Mouse (Mus musculus): ENCODE measurements around the gene Tmem221. TPM values are rescaled to one million over a fixed set of nuclear protein-coding genes. Genes with fewer than 3 reads are reported as not detected.

Tmem221 gene
- polyA plus RNA-seq, 1 experiment: 1.3 TPM

DNA sequence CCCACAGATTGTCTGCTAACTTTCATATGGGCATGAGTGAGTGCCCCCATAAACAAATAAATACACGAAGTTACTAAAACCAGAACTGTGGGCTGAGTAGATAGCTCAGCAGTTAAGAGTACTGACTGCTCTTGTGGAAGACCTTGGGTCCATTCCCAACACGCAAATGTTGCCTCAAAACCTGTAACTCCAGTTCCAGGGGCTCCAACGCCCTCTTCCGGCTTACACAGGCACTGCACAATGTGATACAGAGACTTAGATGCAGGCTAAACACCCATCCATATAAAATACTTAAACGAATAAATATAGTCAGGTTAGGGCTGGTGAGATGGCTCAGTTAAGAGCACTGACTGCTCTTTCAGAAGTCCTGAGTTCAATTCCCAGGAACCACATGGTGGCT lies 43.6 kb downstream of the Tmem221 start:
- Histone ChIP-seq H3K9me3 (no peaks in the 10 kb centered on the region), H3K36me3 (replicated peaks; ENCODE audit: low read length) (no peaks in the 10 kb centered on the region), H3K27me3 (replicated peaks) (peaks cover 25% of the 10 kb centered on the region), H3K4me3 (replicated peaks) (no peak overlapping the region), H3K4me1 (peaks cover 34% of the 10 kb centered on the region)
- TF ChIP-seq FLI1 (IDR thresholded peaks at IDR 0.05; ENCODE audit: low read length) (no peak), GATA1 (IDR thresholded peaks at IDR 0.05; ENCODE audit: borderline replicate concordance, low read length) (no peak)

DNA sequence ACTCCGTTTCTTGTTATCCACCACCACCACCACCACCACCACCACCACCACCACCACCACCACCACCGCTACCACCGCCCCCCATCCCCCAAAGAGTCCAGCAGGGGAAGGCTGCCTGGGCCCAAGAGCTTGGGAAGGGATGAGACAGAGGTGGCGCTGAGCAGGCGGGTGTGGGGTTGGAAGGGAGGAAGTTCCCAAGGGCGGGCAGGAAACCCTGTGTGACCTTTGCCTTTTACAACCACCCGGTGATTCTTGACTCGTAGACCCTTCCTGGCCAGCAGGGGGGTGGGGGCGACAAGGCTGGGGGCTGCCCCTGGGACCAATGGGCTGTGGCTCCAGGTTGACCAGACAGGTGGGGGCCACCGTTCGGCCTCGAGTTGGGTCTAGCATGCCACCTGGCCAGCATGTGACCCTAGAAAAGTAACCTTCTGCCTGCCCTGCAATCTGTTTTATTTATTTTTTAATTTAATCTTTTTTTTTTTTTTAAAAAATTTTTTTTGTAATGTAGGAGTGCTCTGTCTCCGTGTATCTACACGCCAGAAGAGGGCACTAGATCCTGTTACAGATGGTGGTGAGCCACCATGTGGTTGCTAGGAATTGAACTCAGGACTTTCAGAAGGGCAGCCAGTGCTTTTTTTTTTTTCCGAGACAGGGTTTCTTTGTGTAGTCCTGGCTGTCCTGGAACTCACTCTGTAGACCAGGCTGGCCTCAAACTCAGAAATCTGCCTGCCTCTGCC lies 45.5 kb downstream of the Tmem221 start:
- H3K36me3 ChIP-seq (replicated peaks; ENCODE audit: low read length): no peaks in the 10 kb centered on the region
- no peaks in the 10 kb centered on the region for H3K9me3 ChIP-seq
- peaks cover 45% of the 10 kb centered on the region for H3K4me1 ChIP-seq
- peaks cover 42% of the 10 kb centered on the region for H3K27me3 ChIP-seq (replicated peaks)
- no peak overlapping the region for H3K4me3 ChIP-seq (replicated peaks)
- no peak for TF ChIP-seq FLI1 (IDR thresholded peaks at IDR 0.05; ENCODE audit: low read length)
- TF ChIP-seq GATA1 (IDR thresholded peaks at IDR 0.05; ENCODE audit: borderline replicate concordance, low read length): no peak

DNA sequence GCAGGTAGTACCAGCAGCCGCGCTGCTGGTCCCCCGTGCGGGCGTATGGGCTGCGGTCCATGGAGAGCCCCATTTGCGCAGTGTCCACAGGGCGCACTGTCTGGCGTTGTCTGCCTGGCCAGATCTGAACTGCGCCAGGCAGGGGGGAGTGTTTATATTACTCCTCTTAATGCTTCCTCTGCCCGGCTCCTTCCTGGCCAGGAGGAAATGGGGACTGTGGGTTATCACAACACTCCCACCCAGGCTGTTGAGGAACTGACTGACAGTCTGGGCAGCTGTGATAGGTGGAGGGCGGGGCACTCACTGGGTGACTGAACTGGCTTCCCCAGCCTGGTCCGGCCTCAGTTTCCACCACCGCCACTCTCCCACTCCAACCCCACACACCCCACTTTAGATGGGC lies 47.0 kb downstream of the Tmem221 start, which contains the start of gene Plvap:
TSS of gene Plvap (minus strand) at position 109 of the 400 bp plus-strand sequence.
- H3K9me3 ChIP-seq: no peaks in the 10 kb centered on the region
- peaks cover 57% of the 10 kb centered on the region for H3K4me1 ChIP-seq
- no peaks in the 10 kb centered on the region for H3K36me3 ChIP-seq (replicated peaks; ENCODE audit: low read length)
- peak within 1 kb of the TSS; percentile 84 for H3K4me3 ChIP-seq (replicated peaks)
- peaks cover 49% of the 10 kb centered on the region for H3K27me3 ChIP-seq (replicated peaks)
- no peak for TF ChIP-seq GATA1 (IDR thresholded peaks at IDR 0.05; ENCODE audit: borderline replicate concordance, low read length)
- no peak for TF ChIP-seq FLI1 (IDR thresholded peaks at IDR 0.05; ENCODE audit: low read length)

DNA sequence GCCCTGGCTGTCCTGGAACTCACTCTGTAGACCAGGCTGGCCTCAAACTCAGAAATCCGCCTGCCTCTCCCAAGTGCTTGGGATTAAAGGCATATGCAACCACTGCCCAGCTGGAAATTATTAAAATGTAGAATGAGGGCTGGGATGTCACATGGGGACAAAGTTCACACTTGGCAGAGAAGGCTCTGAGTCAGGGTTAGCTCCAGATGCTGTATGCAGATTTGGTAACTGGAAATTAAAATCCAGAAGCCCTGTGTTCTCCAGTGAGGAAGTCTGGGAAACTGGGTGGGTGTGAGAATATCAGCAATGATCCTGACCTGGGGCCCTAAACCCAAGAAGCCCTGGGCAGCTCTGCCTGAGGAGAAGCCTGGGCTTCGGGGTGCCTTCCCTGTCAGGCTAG lies 49.4 kb downstream of the Tmem221 start:
- H3K9me3 ChIP-seq: no peaks in the 10 kb centered on the region
- H3K27me3 ChIP-seq (replicated peaks): peaks cover 73% of the 10 kb centered on the region
- TF ChIP-seq FLI1 (IDR thresholded peaks at IDR 0.05; ENCODE audit: low read length) (no peak), GATA1 (IDR thresholded peaks at IDR 0.05; ENCODE audit: borderline replicate concordance, low read length) (no peak)
- no peaks in the 10 kb centered on the region for H3K36me3 ChIP-seq (replicated peaks; ENCODE audit: low read length)
- no peak overlapping the region for H3K4me3 ChIP-seq (replicated peaks)
- H3K4me1 ChIP-seq: peaks cover 69% of the 10 kb centered on the region

DNA sequence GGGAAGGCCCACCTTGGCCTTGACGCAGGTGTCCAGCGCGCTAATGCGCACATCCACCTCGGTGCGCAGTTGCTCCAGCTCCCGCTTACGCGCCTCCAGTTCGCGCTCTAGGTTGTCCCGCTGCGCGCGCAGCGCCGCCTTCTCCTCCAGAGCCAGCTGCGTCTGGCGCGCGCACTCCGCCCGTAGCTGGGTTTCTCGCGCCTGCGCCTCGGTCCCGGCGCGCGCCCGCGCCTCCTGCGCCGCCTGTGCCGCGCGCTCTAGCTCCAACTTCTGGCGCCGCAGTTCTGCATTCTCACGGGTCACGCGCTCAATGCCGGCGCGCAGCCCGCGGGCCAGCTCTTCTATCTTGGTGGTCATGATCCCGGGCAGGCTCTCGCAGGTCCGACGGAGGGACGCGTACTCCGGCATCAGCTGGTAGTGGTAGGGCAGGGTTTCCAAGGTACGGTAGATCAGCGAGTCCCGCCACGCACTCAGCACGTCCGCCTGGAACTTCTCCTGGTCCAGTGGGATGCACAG lies 51.0 kb downstream of the Tmem221 start:
- Histone ChIP-seq H3K27me3 (replicated peaks) (peaks cover 76% of the 10 kb centered on the region), H3K36me3 (replicated peaks; ENCODE audit: low read length) (no peaks in the 10 kb centered on the region), H3K4me1 (peaks cover 67% of the 10 kb centered on the region), H3K4me3 (replicated peaks) (peak overlapping the region; percentile 84), H3K9me3 (no peaks in the 10 kb centered on the region)
- TF ChIP-seq FLI1 (IDR thresholded peaks at IDR 0.05; ENCODE audit: low read length) (no peak), GATA1 (IDR thresholded peaks at IDR 0.05; ENCODE audit: borderline replicate concordance, low read length) (no peak)

DNA sequence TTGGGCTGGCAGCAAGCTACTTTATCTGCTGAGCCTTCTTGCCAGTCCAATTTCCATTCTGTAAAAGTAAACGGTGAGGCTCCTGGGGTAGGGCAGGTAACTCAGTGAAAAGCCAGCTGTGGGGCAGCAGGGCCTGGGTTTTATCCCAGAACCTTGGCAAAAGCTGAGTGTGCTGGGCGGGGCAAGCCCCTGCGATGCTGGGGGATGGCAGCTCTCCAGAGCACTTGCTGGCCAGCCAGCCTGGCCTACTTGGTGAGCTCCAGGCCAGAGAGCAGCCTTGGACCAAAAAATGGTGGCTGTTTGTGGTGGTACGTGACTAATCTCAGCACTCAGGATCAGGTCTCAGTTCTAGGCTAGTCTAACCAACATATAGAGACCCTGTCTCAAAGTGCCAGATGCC lies 52.7 kb downstream of the Tmem221 start:
- no peaks in the 10 kb centered on the region for H3K9me3 ChIP-seq
- peaks cover 69% of the 10 kb centered on the region for H3K27me3 ChIP-seq (replicated peaks)
- H3K4me1 ChIP-seq: peaks cover 53% of the 10 kb centered on the region
- H3K36me3 ChIP-seq (replicated peaks; ENCODE audit: low read length): no peaks in the 10 kb centered on the region
- H3K4me3 ChIP-seq (replicated peaks): no peak overlapping the region
- TF ChIP-seq FLI1 (IDR thresholded peaks at IDR 0.05; ENCODE audit: low read length) (no peak), GATA1 (IDR thresholded peaks at IDR 0.05; ENCODE audit: borderline replicate concordance, low read length) (no peak)

DNA sequence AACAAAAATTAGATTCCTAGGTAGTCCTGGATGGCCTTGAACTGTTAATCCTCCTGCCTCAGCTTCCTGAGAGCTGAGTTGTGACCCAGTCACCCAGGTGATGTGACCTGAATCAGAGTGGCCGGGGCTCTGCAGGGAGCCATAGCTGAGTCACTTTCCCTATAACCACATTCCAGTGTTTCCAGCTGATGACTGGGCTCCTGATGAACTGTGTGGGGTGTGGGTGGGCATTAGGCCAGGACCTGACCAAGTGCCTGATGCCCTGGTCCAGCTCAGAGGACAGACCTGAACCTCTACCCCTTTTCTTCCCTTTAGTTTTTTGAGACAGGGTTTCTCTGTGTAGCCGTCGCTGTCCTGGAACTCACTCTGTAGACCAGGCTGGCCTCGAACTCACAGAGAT lies 53.3 kb downstream of the Tmem221 start:
- Histone ChIP-seq H3K9me3 (no peaks in the 10 kb centered on the region), H3K27me3 (replicated peaks) (peaks cover 65% of the 10 kb centered on the region)

DNA sequence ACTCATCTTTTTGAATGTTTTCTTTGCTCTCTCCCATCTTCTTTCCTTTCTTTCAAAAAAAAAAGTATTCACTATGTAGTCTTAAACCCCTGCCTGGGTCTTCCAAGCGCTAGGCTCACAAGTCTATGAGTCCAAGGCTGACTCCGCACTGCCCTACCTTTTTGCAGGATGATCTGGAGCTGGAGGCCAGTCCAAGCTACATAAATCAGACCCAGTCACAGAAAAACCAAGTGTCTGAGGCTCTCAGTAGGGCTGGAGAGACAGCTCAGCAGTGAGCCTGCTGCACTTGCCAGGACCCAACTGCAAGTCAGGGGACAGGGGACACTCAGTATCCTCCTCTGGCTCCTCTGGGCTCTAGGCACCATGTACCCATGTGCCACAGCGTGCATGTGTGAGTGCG lies 54.3 kb downstream of the Tmem221 start:
- Histone ChIP-seq H3K27me3 (replicated peaks) (peaks cover 55% of the 10 kb centered on the region), H3K4me1 (peaks cover 56% of the 10 kb centered on the region), H3K36me3 (replicated peaks; ENCODE audit: low read length) (no peaks in the 10 kb centered on the region), H3K9me3 (no peaks in the 10 kb centered on the region), H3K4me3 (replicated peaks) (no peak overlapping the region)
- TF ChIP-seq FLI1 (IDR thresholded peaks at IDR 0.05; ENCODE audit: low read length): no peak
- TF ChIP-seq GATA1 (IDR thresholded peaks at IDR 0.05; ENCODE audit: borderline replicate concordance, low read length): no peak

More for the DNA sequence above, 53.3 kb downstream of the Tmem221 start:
- H3K4me1 ChIP-seq: peaks cover 57% of the 10 kb centered on the region
- TF ChIP-seq FLI1 (IDR thresholded peaks at IDR 0.05; ENCODE audit: low read length) (no peak), GATA1 (IDR thresholded peaks at IDR 0.05; ENCODE audit: borderline replicate concordance, low read length) (no peak)
- H3K36me3 ChIP-seq (replicated peaks; ENCODE audit: low read length): no peaks in the 10 kb centered on the region
- no peak overlapping the region for H3K4me3 ChIP-seq (replicated peaks)

Other genes starting within 250 kb of the Tmem221 start
- gene Use1, start 192.0 kb downstream of the Tmem221 start, polyA plus RNA-seq (2012; ENCODE audit: insufficient read depth, low replicate concordance): 136 and 255 TPM in 2 replicates
- 79.6 and 103 TPM in 2 replicates for gene Ocel1, start 187.6 kb downstream of the Tmem221 start, polyA plus RNA-seq (2012; ENCODE audit: insufficient read depth, low replicate concordance)
- 20.8 and 45.4 TPM in 2 replicates for gene Nr2f6, start 176.9 kb downstream of the Tmem221 start, polyA plus RNA-seq (2012; ENCODE audit: insufficient read depth, low replicate concordance)
- gene Ushbp1, start 163.1 kb downstream of the Tmem221 start, polyA plus RNA-seq (2012; ENCODE audit: insufficient read depth, low replicate concordance): 0.06 TPM in 1 of 2 replicates, not detected in the other
- gene Babam1, start 162.0 kb downstream of the Tmem221 start, polyA plus RNA-seq (2012; ENCODE audit: insufficient read depth, low replicate concordance): 62.3 and 94.3 TPM in 2 replicates
- 3.3 and 6.3 TPM in 2 replicates for gene Ankle1, start 152.9 kb downstream of the Tmem221 start, polyA plus RNA-seq (2012; ENCODE audit: insufficient read depth, low replicate concordance)
- gene Abhd8, start 95.2 kb downstream of the Tmem221 start, polyA plus RNA-seq (2012; ENCODE audit: insufficient read depth, low replicate concordance): 8.9 and 22.6 TPM in 2 replicates
- gene Mrpl34, start 93.9 kb downstream of the Tmem221 start, polyA plus RNA-seq (2012; ENCODE audit: insufficient read depth, low replicate concordance): 206 and 242 TPM in 2 replicates
- 346 and 1,390 TPM in 2 replicates for gene Dda1, start 89.7 kb downstream of the Tmem221 start, polyA plus RNA-seq (2012; ENCODE audit: insufficient read depth, low replicate concordance)
- 3.3 and 3.4 TPM in 2 replicates for gene Ano8, start 72.9 kb downstream of the Tmem221 start, polyA plus RNA-seq (2012; ENCODE audit: insufficient read depth, low replicate concordance)
- gene Gtpbp3, start 70.8 kb downstream of the Tmem221 start, polyA plus RNA-seq (2012; ENCODE audit: insufficient read depth, low replicate concordance): 17.4 and 21.7 TPM in 2 replicates
- 4.0 and 6.0 TPM in 2 replicates for gene Plvap, start 47.1 kb downstream of the Tmem221 start, polyA plus RNA-seq (2012; ENCODE audit: insufficient read depth, low replicate concordance)
- 0.16 TPM in 1 of 2 replicates, not detected in the other for gene Ccdc194, start 33.2 kb downstream of the Tmem221 start, polyA plus RNA-seq (2012; ENCODE audit: insufficient read depth, low replicate concordance)
- gene Bst2, start 21.4 kb downstream of the Tmem221 start, polyA plus RNA-seq (2012; ENCODE audit: insufficient read depth, low replicate concordance): 105 and 345 TPM in 2 replicates
- gene Mvb12a, start 15.9 kb downstream of the Tmem221 start, polyA plus RNA-seq (2012; ENCODE audit: insufficient read depth, low replicate concordance): 199 and 226 TPM in 2 replicates
- not detected in 2 replicates for gene Nxnl1, start 7.7 kb upstream of the Tmem221 start, polyA plus RNA-seq (2012; ENCODE audit: insufficient read depth, low replicate concordance)
- gene Slc27a1, start 10.0 kb upstream of the Tmem221 start, polyA plus RNA-seq (2012; ENCODE audit: insufficient read depth, low replicate concordance): 1.8 and 16.4 TPM in 2 replicates
- 330 and 634 TPM in 2 replicates for gene Pgls, start 33.3 kb upstream of the Tmem221 start, polyA plus RNA-seq (2012; ENCODE audit: insufficient read depth, low replicate concordance)
- gene Fam129c, start 38.8 kb upstream of the Tmem221 start, polyA plus RNA-seq (2012; ENCODE audit: insufficient read depth, low replicate concordance): 2.5 and 27.1 TPM in 2 replicates
- 14.0 and 14.8 TPM in 2 replicates for gene Colgalt1, start 52.1 kb upstream of the Tmem221 start, polyA plus RNA-seq (2012; ENCODE audit: insufficient read depth, low replicate concordance)
- gene Unc13a, start 112.9 kb upstream of the Tmem221 start, polyA plus RNA-seq (2012; ENCODE audit: insufficient read depth, low replicate concordance): 8.9 and 10.8 TPM in 2 replicates
- 209 and 434 TPM in 2 replicates for gene Jak3, start 117.4 kb upstream of the Tmem221 start, polyA plus RNA-seq (2012; ENCODE audit: insufficient read depth, low replicate concordance)
- 241 and 376 TPM in 2 replicates for gene Insl3, start 130.3 kb upstream of the Tmem221 start, polyA plus RNA-seq (2012; ENCODE audit: insufficient read depth, low replicate concordance)
- 0.77 TPM in 1 of 2 replicates, not detected in the other for gene B3gnt3, start 142.9 kb upstream of the Tmem221 start, polyA plus RNA-seq (2012; ENCODE audit: insufficient read depth, low replicate concordance)
- 48.6 and 69.2 TPM in 2 replicates for gene Fcho1, start 166.8 kb upstream of the Tmem221 start, polyA plus RNA-seq (2012; ENCODE audit: insufficient read depth, low replicate concordance)